Mouse (Mus musculus): ENCODE measurements around the gene Cpne5.
"Not testable (repeated sequence)": the region's sequence is repeated elsewhere in the genome, so short reads cannot be mapped to it uniquely, and the experiment has no call there.

Gene Cpne5

GRCm38 (mm10) chr17:29136236-29136635 is 101.7 kb downstream of the Cpne5 start:
- DNase-seq (ENCODE audit: low spot score): no peak

GRCm38 (mm10) chr17:29135066-29135465 is 102.9 kb downstream of the Cpne5 start:
- no peak for DNase-seq (ENCODE audit: low spot score)

GRCm38 (mm10) chr17:29129341-29129740 is 108.6 kb downstream of the Cpne5 start:
- no peak for DNase-seq (ENCODE audit: low spot score)

- DNase-seq (ENCODE audit: low spot score): no peak
Observed at GRCm38 (mm10) chr17:29126561-29126960, 111.4 kb downstream of the Cpne5 start.

- DNase-seq (ENCODE audit: low spot score): no peak
Observed at GRCm38 (mm10) chr17:29123578-29124174, 114.3 kb downstream of the Cpne5 start.

- no peak for DNase-seq (ENCODE audit: low spot score)
Observed at GRCm38 (mm10) chr17:29122817-29123216, 115.2 kb downstream of the Cpne5 start.

- no peak for DNase-seq (ENCODE audit: low spot score)
Observed at GRCm38 (mm10) chr17:29120666-29121065, 117.3 kb downstream of the Cpne5 start.

- DNase-seq (ENCODE audit: low spot score): no peak
Observed at GRCm38 (mm10) chr17:29118057-29118456, 119.9 kb downstream of the Cpne5 start.

GRCm38 (mm10) chr17:29117006-29117648 is 120.8 kb downstream of the Cpne5 start:
- DNase-seq (ENCODE audit: low spot score): no peak

- no peak for DNase-seq (ENCODE audit: low spot score)
Observed at GRCm38 (mm10) chr17:29116023-29116422, 121.9 kb downstream of the Cpne5 start.

GRCm38 (mm10) chr17:29113591-29114352 is 124.2 kb downstream of the Cpne5 start, which contains the start of gene Rab44:
TSS of gene Rab44 (plus strand) at chr17:29114145.
- DNase-seq (ENCODE audit: low spot score): no peak

GRCm38 (mm10) chr17:29111332-29111731 is 126.6 kb downstream of the Cpne5 start:
- no peak for DNase-seq (ENCODE audit: low spot score)

- DNase-seq (ENCODE audit: low spot score): not testable (repeated sequence)
Observed at GRCm38 (mm10) chr17:29110356-29110755, 127.6 kb downstream of the Cpne5 start.
